Mouse (Mus musculus) forebrain, embryonic 14.5 days (tissue): ENCODE results near the gene Pde4d. TPM values are rescaled to one million over a fixed set of nuclear protein-coding genes. Genes with fewer than 3 reads are reported as not detected.

Experiments used
- ATAC-seq: fragments of 200-750 bp; cut with Nextera tagmentation; 2 replicates; pipeline ENCODE4 v1.8.0; 2017; ENCODE audit warnings: mild to moderate bottlenecking, moderate library complexity
- DNase-seq: peaks from one replicate; pipeline ENCODE4 v3.0.0-alpha.2; 2015; ENCODE audit warnings: low spot score
- H3K27ac ChIP-seq: fragments of 300-500 bp; sonication (generic); 2 replicates; pipeline ENCODE4 v1.5.1; 2014; ENCODE audit warnings: low read depth, mild to moderate bottlenecking, control low read depth, low read length, moderate library complexity
- H3K27me3 ChIP-seq: fragments of 300-500 bp; sonication (generic); replicated peaks from 2 replicates; pipeline ENCODE4 v1.6.1; 2014; ENCODE audit warnings: low read length, control low read depth, mixed read lengths; ENCODE audit not compliant: control insufficient read depth, insufficient read depth
- H3K36me3 ChIP-seq: fragments of 300-500 bp; sonication (generic); 2 replicates; pipeline ENCODE4 v1.6.1; 2014; ENCODE audit warnings: low read length, control low read depth; ENCODE audit not compliant: control insufficient read depth, insufficient read depth
- H3K4me1 ChIP-seq: fragments of 300-500 bp; sonication (generic); 2 replicates; pipeline ENCODE4 v1.6.1; 2014; ENCODE audit warnings: antibody characterized with exemption, low read length, control low read depth; ENCODE audit not compliant: control insufficient read depth, insufficient read depth
- H3K4me2 ChIP-seq: fragments of 300-500 bp; sonication (generic); 2 replicates; pipeline ENCODE4 v1.6.1; 2014; ENCODE audit warnings: mild to moderate bottlenecking, control low read depth, low read length
- H3K4me3 ChIP-seq: fragments of 300-500 bp; sonication (generic); 2 replicates; pipeline ENCODE4 v1.5.1; 2014; ENCODE audit warnings: low read depth, low read length, control low read depth
- H3K9ac ChIP-seq: fragments of 300-500 bp; sonication (generic); 2 replicates; pipeline ENCODE4 v1.6.1; 2014; ENCODE audit warnings: mild to moderate bottlenecking, low read length, control low read depth, moderate library complexity
- H3K9me3 ChIP-seq: fragments of 300-500 bp; sonication (generic); replicated peaks from 2 replicates; pipeline ENCODE4 v1.6.1; 2016; ENCODE audit warnings: low read length, control low read depth, mixed read lengths; ENCODE audit not compliant: control insufficient read depth
- WGBS: fragments of 180-500 bp; shearing (Covaris S2); extraction: QIAGEN DNeasy Blood & Tissue Kit; methylation state at CpG from one replicate; pipeline ENCODE4 v1.1.7; 2014; 5-methylcytosine and 5-hydroxymethylcytosine counted together
- polyA plus RNA-seq: library from polyadenylated mRNA; unstranded; fragments of >200 nt; fragmentation: Nextera tagmentation; extraction: Ambion mirVana; gene quantifications from 2 replicates; pipeline ENCODE4 v1.2.1, GENCODE M21; 2014

The Pde4d gene
- polyA plus RNA-seq, 1 experiment from 2014 or later, result 13.7 TPM

GRCm38 (mm10) chr13:109722237-109723119 lies 1272.7 kb downstream of the Pde4d start:
- no peaks in the 10 kb centered on the region for H3K27me3 ChIP-seq
- no peaks in the 10 kb centered on the region for H3K9me3 ChIP-seq
- WGBS, result 95% methylated on average over 6 of the region's 6 CpGs
- ATAC-seq (no peak), DNase-seq (no peak)
- no peaks in the 10 kb centered on the region for H3K36me3 ChIP-seq
- H3K9ac ChIP-seq, result no peak overlapping the region
- H3K27ac ChIP-seq, result no peak overlapping the region
- H3K4me1 ChIP-seq, result no peaks in the 10 kb centered on the region
- H3K4me3 ChIP-seq, result no peak overlapping the region
- no peak overlapping the region for H3K4me2 ChIP-seq

DNA sequence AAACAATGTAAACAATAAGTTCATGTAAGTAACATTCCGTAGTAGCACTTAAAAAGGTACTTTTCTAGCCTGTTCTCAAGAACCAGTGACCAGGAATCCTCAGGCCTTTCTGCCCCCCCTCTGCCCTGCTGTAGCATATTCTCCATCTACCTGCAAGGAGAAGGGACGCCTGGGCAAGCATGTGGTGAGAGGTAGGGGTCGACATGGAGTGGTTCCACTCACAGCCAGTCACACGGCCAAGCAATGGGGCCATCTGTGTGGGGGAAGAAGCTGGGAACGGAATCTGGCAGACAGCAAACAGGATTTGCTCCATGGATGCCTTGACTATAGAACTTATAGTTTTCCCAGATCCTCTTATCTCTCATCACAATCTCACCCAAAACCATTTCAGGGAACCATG lies 1277.6 kb downstream of the Pde4d start:
- DNase-seq, result no peak
- Histone ChIP-seq H3K4me3 (no peak overlapping the region), H3K27ac (no peak overlapping the region), H3K27me3 (no peaks in the 10 kb centered on the region), H3K4me1 (no peaks in the 10 kb centered on the region), H3K9me3 (no peaks in the 10 kb centered on the region), H3K36me3 (no peaks in the 10 kb centered on the region), H3K9ac (no peak overlapping the region), H3K4me2 (no peak overlapping the region)
- WGBS, result 84% methylated on average over 5 of the region's 5 CpGs
- no peak for ATAC-seq

- WGBS, result 90% methylated on average over 4 of the region's 4 CpGs
- no peaks in the 10 kb centered on the region for H3K36me3 ChIP-seq
- ATAC-seq (no peak), DNase-seq (no peak)
- no peak overlapping the region for H3K9ac ChIP-seq
- H3K9me3 ChIP-seq, result no peaks in the 10 kb centered on the region
- H3K4me1 ChIP-seq, result no peaks in the 10 kb centered on the region
- no peak overlapping the region for H3K4me2 ChIP-seq
- no peaks in the 10 kb centered on the region for H3K27me3 ChIP-seq
- H3K27ac ChIP-seq, result no peak overlapping the region
- H3K4me3 ChIP-seq, result no peak overlapping the region
These were observed 1279.9 kb downstream of the Pde4d start for GRCm38 (mm10) chr13:109729612-109730011.

GRCm38 (mm10) chr13:109732655-109733376 lies 1283.1 kb downstream of the Pde4d start:
- H3K4me2 ChIP-seq, result no peak overlapping the region
- no peaks in the 10 kb centered on the region for H3K4me1 ChIP-seq
- no peak overlapping the region for H3K27ac ChIP-seq
- 87% methylated on average over 5 of the region's 5 CpGs for WGBS
- H3K36me3 ChIP-seq, result no peaks in the 10 kb centered on the region
- H3K9ac ChIP-seq, result no peak overlapping the region
- DNase-seq (no peak), ATAC-seq (no peak)
- no peak overlapping the region for H3K4me3 ChIP-seq
- H3K9me3 ChIP-seq, result no peaks in the 10 kb centered on the region
- no peaks in the 10 kb centered on the region for H3K27me3 ChIP-seq

DNA sequence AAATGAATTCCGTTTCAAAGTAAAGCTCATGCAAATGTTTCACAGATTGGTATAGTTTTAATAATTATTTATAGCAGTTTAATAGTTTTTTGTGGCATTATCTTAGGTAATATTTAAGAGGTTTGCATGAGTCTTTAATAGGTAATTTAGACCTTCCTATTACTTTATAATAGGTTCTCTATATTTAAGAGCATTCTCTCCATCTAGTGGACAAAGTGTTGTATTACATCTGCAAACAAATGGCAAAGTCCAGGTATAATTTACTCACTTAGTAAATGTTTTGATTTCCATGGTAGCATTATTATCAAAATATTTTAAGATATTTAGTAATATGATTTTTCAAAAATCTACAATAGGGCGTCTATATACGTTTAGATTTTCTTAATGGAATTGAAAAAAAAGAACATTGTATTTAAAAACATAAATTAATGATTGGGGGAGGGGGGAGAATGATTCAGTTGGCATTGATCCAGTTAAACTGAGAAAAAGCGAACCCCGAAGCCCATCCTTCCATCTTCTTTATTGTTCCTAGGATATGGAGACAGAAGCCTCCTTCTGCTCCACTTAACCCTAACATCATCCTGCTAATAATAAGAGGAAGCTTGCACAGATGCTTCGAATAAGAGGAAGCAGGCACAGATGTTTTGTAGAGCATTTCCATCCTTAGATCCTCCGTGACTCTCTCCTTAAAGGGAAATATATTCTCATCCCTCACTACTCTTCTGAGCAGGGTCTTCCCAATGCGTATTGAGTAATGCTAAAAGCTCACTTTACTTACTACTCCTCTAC lies 1286.7 kb downstream of the Pde4d start:
- H3K4me1 ChIP-seq, result no peaks in the 10 kb centered on the region
- no peak overlapping the region for H3K4me3 ChIP-seq
- H3K36me3 ChIP-seq, result no peaks in the 10 kb centered on the region
- WGBS, result 45% methylated on average over 8 of the region's 8 CpGs
- H3K27me3 ChIP-seq, result no peaks in the 10 kb centered on the region
- no peak overlapping the region for H3K27ac ChIP-seq
- H3K9ac ChIP-seq, result no peak overlapping the region
- ATAC-seq, result peak; percentile 60
- DNase-seq, result peak; percentile 85
- no peak overlapping the region for H3K4me2 ChIP-seq
- H3K9me3 ChIP-seq, result no peaks in the 10 kb centered on the region

DNA sequence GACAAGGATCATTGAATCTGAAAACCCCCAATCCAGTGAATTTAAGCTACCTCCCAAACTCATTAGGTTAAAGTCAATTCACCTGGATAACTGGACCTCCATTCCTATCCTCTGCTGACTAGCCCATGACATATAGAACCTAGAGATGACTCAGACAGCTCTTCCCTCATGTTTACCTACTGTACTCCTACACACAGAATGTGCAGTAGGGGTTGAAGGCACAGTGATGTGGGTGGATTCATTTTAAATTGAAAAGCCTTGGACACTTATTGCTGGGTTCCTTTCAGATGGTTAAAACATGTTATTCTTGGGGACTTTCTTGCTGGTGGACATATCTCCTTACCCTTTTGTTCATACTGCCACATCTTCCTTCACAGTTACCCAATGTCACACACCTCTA lies 1296.7 kb downstream of the Pde4d start:
- no peak overlapping the region for H3K9ac ChIP-seq
- H3K4me3 ChIP-seq, result no peak overlapping the region
- no peaks in the 10 kb centered on the region for H3K9me3 ChIP-seq
- no peak overlapping the region for H3K27ac ChIP-seq
- peaks cover 3% of the 10 kb centered on the region; the same call in 1 of the 2 replicates for H3K4me1 ChIP-seq
- ATAC-seq (no peak), DNase-seq (no peak)
- H3K27me3 ChIP-seq, result no peaks in the 10 kb centered on the region
- no peaks in the 10 kb centered on the region for H3K36me3 ChIP-seq
- H3K4me2 ChIP-seq, result no peak overlapping the region

GRCm38 (mm10) chr13:109752236-109752863 lies 1302.6 kb downstream of the Pde4d start:
- H3K27ac ChIP-seq, result no peak overlapping the region
- peak; percentile 19 for DNase-seq
- no peaks in the 10 kb centered on the region for H3K4me1 ChIP-seq
- no peak overlapping the region for H3K4me2 ChIP-seq
- no peaks in the 10 kb centered on the region for H3K9me3 ChIP-seq
- 31% methylated on average over 8 of the region's 8 CpGs for WGBS
- H3K9ac ChIP-seq, result no peak overlapping the region
- ATAC-seq, result peak; percentile 44
- H3K27me3 ChIP-seq, result no peaks in the 10 kb centered on the region
- H3K36me3 ChIP-seq, result no peaks in the 10 kb centered on the region
- H3K4me3 ChIP-seq, result no peak overlapping the region

DNA sequence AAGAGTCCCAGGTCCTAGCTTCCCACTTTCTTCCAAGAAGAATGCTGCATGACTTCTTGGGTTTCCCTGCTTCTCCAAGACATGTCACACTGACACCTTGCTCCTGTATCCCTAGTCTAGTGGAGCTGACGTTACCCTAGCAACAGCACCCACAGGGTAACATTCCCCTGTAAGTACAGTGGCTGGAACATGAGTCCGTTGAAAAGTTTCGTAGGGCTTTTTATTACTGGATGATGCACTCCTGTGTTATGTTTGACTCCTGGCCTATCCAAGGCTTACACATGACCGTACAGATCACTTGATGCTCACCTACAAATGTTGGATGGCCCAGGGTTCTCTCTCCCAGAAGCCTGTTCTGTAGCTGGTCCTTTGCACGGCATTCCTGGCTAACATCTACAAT lies 1307.1 kb downstream of the Pde4d start:
- ATAC-seq (no peak), DNase-seq (no peak)
- 86% methylated on average over 5 of the region's 5 CpGs for WGBS
- Histone ChIP-seq H3K9me3 (no peaks in the 10 kb centered on the region), H3K4me3 (no peak overlapping the region), H3K4me2 (no peak overlapping the region), H3K9ac (no peak overlapping the region), H3K36me3 (no peaks in the 10 kb centered on the region), H3K4me1 (no peaks in the 10 kb centered on the region), H3K27me3 (no peaks in the 10 kb centered on the region), H3K27ac (no peak overlapping the region)
